Mouse (Mus musculus): ENCODE results near the gene Tmed8. TPM values are rescaled to one million over a fixed set of nuclear protein-coding genes. Genes with fewer than 3 reads are reported as not detected.
"Not testable (repeated sequence)": the region's sequence is repeated elsewhere in the genome, so short reads cannot be mapped to it uniquely, and the experiment has no call there.

Tmed8 gene
- 10 to 100 TPM; 25.6 to 26.4 TPM for total RNA-seq (2021)
- long read RNA-seq, experiment 1, full-length matches to known transcripts, result 2 of 13 reads
- long read RNA-seq, experiment 1, partial matches to known transcripts, result 0 of 13 reads
- long read RNA-seq, experiment 1, other reads (novel, unspliced or antisense), result 11 of 13 reads
- long read RNA-seq, experiment 2, full-length matches to known transcripts, result 2 of 15 reads
- long read RNA-seq, experiment 2, partial matches to known transcripts, result 0 of 15 reads
- long read RNA-seq, experiment 2, other reads (novel, unspliced or antisense), result 13 of 15 reads

GRCm38 (mm10) chr12:87199973-87200586 is at the start of gene Tmed8:
Gene Tmed8 (minus strand): TSS chr12:87200454.
- peak; percentile 72 to 81 for DNase-seq (ENCODE audit: low spot score in 2 of 2)
- Histone ChIP-seq H3K27ac (peak within 1 kb of the TSS; percentile 96), H3K4me3 (peak within 1 kb of the TSS; percentile 80)
- TF ChIP-seq CTCF (conservative IDR thresholded peaks at IDR 0.05), result no peak

- DNase-seq (ENCODE audit: low spot score in 2 of 2), result no peak
- Histone ChIP-seq H3K4me3 (no peak within 1 kb of the TSS), H3K27ac (no peak within 1 kb of the TSS)
- TF ChIP-seq CTCF (conservative IDR thresholded peaks at IDR 0.05), result no peak
Observed at GRCm38 (mm10) chr12:87238632-87239031, 38.4 kb upstream of the Tmed8 start, which contains the start of gene Noxred1. Gene Noxred1 (minus strand): TSS chr12:87238732.

GRCm38 (mm10) chr12:87236882-87237483 is 36.7 kb upstream of the Tmed8 start:
- no peak for DNase-seq (ENCODE audit: low spot score in 2 of 2)
- Histone ChIP-seq H3K4me3 (no peak overlapping the region), H3K27ac (no peak overlapping the region)
- TF ChIP-seq CTCF (conservative IDR thresholded peaks at IDR 0.05), result no peak

GRCm38 (mm10) chr12:87230379-87230895 is 30.2 kb upstream of the Tmed8 start:
- no peak for DNase-seq (ENCODE audit: low spot score in 2 of 2)
- TF ChIP-seq CTCF (conservative IDR thresholded peaks at IDR 0.05), result no peak
- H3K27ac ChIP-seq, result no peak overlapping the region
- H3K4me3 ChIP-seq, result no peak overlapping the region

GRCm38 (mm10) chr12:87229633-87230032 is 29.4 kb upstream of the Tmed8 start:
- DNase-seq (ENCODE audit: low spot score in 2 of 2), result no peak
- no peak for TF ChIP-seq CTCF (conservative IDR thresholded peaks at IDR 0.05)
- Histone ChIP-seq H3K4me3 (no peak overlapping the region), H3K27ac (no peak overlapping the region)

GRCm38 (mm10) chr12:87226801-87227200 is 26.5 kb upstream of the Tmed8 start:
- Histone ChIP-seq H3K27ac (no peak overlapping the region), H3K4me3 (no peak overlapping the region)
- no peak for TF ChIP-seq CTCF (conservative IDR thresholded peaks at IDR 0.05)
- no peak for DNase-seq (ENCODE audit: low spot score in 2 of 2)

GRCm38 (mm10) chr12:87224950-87225349 is 24.7 kb upstream of the Tmed8 start:
- Histone ChIP-seq H3K27ac (no peak overlapping the region), H3K4me3 (no peak overlapping the region)
- no peak for TF ChIP-seq CTCF (conservative IDR thresholded peaks at IDR 0.05)
- DNase-seq (ENCODE audit: low spot score in 2 of 2), result no peak

GRCm38 (mm10) chr12:87219362-87219761 is 19.1 kb upstream of the Tmed8 start:
- DNase-seq (ENCODE audit: low spot score in 2 of 2), result no peak
- no peak overlapping the region for H3K4me3 ChIP-seq
- TF ChIP-seq CTCF (conservative IDR thresholded peaks at IDR 0.05), result no peak
- no peak overlapping the region for H3K27ac ChIP-seq

GRCm38 (mm10) chr12:87217596-87217995 is 17.3 kb upstream of the Tmed8 start:
- TF ChIP-seq CTCF (conservative IDR thresholded peaks at IDR 0.05), result no peak

GRCm38 (mm10) chr12:87216053-87216452 is 15.8 kb upstream of the Tmed8 start:
- Histone ChIP-seq H3K27ac (no peak overlapping the region), H3K4me3 (no peak overlapping the region)
- no peak for TF ChIP-seq CTCF (conservative IDR thresholded peaks at IDR 0.05)
- DNase-seq (ENCODE audit: low spot score in 2 of 2), result no peak

More at GRCm38 (mm10) chr12:87217596-87217995, 17.3 kb upstream of the Tmed8 start:
- no peak for DNase-seq (ENCODE audit: low spot score in 2 of 2)
- Histone ChIP-seq H3K27ac (no peak overlapping the region), H3K4me3 (no peak overlapping the region)

GRCm38 (mm10) chr12:87212844-87213606 is 12.8 kb upstream of the Tmed8 start:
- no peak for TF ChIP-seq CTCF (conservative IDR thresholded peaks at IDR 0.05)
- Histone ChIP-seq H3K4me3 (no peak overlapping the region), H3K27ac (no peak overlapping the region)
- DNase-seq (ENCODE audit: low spot score in 2 of 2), result no peak

GRCm38 (mm10) chr12:87205789-87206188 is 5.5 kb upstream of the Tmed8 start:
- not testable (repeated sequence) for H3K4me3 ChIP-seq; DNase-seq (ENCODE audit: low spot score in 2 of 2); H3K27ac ChIP-seq

GRCm38 (mm10) chr12:87201694-87202093 is 1.4 kb upstream of the Tmed8 start:
- H3K27ac ChIP-seq, result no peak overlapping the region
- H3K4me3 ChIP-seq, result no peak overlapping the region
- DNase-seq (ENCODE audit: low spot score in 2 of 2), result no peak
- no peak for TF ChIP-seq CTCF (conservative IDR thresholded peaks at IDR 0.05)

Data from layer of hippocampus, adult 2 months (tissue).